ENCODE assay signal across 7 mouse cellular contexts in genomic region chr13:61998803-61999202, GRCm38 (mm10).
DNase-seq lines count a peak whose midpoint lies in the region; ATAC-seq and TF ChIP-seq lines count a peak whose summit lies in the region.
"Not testable (repeated sequence)": the region's sequence is repeated elsewhere in the genome, so short reads cannot be mapped to it uniquely, and the experiment has no call there.

No protein-coding gene starts in this region.

- H3K9me3 ChIP-seq in hindbrain, embryonic 11.5 days (ENCODE audit: control insufficient read depth, low read length); liver, embryonic 13.5 days (replicated peaks); stomach, embryonic 16.5 days (replicated peaks; ENCODE audit: control insufficient read depth, low read length): not testable (repeated sequence)

- H3K4me3 ChIP-seq in hindbrain, embryonic 11.5 days (ENCODE audit: low read depth, low read length); liver, embryonic 13.5 days (replicated peaks); myocyte: not testable (repeated sequence)
- peak overlapping the region; percentile 24 for H3K4me3 ChIP-seq in stomach, embryonic 16.5 days (replicated peaks; ENCODE audit: low read length)

- not testable (repeated sequence) for H3K36me3 ChIP-seq in hindbrain, embryonic 11.5 days (ENCODE audit: control insufficient read depth, insufficient read depth, low read length); liver, embryonic 13.5 days; myocyte (ENCODE audit: control insufficient read depth, insufficient read depth); stomach, embryonic 16.5 days (ENCODE audit: control insufficient read depth, insufficient read depth, low read length)

- H3K27ac ChIP-seq in hindbrain, embryonic 11.5 days (ENCODE audit: low read depth, low read length); liver, embryonic 13.5 days; stomach, embryonic 16.5 days (ENCODE audit: low read length): not testable (repeated sequence)

- H3K79me2 ChIP-seq in myocyte (ENCODE audit: control insufficient read depth, insufficient read depth) = not testable (repeated sequence)

- H3K27me3 ChIP-seq in hindbrain, embryonic 11.5 days (ENCODE audit: control insufficient read depth, insufficient read depth, low read length); liver, embryonic 13.5 days; myocyte (ENCODE audit: control insufficient read depth, insufficient read depth, insufficient read length); stomach, embryonic 16.5 days (ENCODE audit: control insufficient read depth, insufficient read depth, low read length): not testable (repeated sequence)

- not testable (repeated sequence) for H3K4me1 ChIP-seq in hindbrain, embryonic 11.5 days (replicated peaks; ENCODE audit: control insufficient read depth, insufficient read depth, low read length); liver, embryonic 13.5 days (replicated peaks); stomach, embryonic 16.5 days (ENCODE audit: control insufficient read depth, insufficient read depth, low read length)

- TF ChIP-seq POLR2A in myocyte (IDR thresholded peaks at IDR 0.05; ENCODE audit: insufficient read length, low read depth) = not testable (repeated sequence)

- ATAC-seq in granulocyte monocyte progenitor cell, adult 5-6 weeks (replicated peaks; ENCODE audit: poor library complexity, severe bottlenecking) = peak; percentile 53; the same call in 1 of the 2 replicates
- ATAC-seq in hindbrain, embryonic 11.5 days (ENCODE audit: low FRiP score); liver, embryonic 13.5 days (ENCODE audit: low read depth); stomach, embryonic 16.5 days (ENCODE audit: insufficient read depth, low FRiP score): not testable (repeated sequence)

- not testable (repeated sequence) for H3K9ac ChIP-seq in hindbrain, embryonic 11.5 days (ENCODE audit: low read depth, low read length); liver, embryonic 13.5 days; stomach, embryonic 16.5 days (ENCODE audit: low read length)

- WGBS in hindbrain, embryonic 11.5 days = 9% methylated on average over 6 of the region's 6 CpGs
- 2% methylated on average over 6 of the region's 6 CpGs for whole genome bisulfite sequencing in liver, embryonic 13.5 days (ENCODE audit: insufficient replicate concordance)
- 4% methylated on average over 6 of the region's 6 CpGs for WGBS in stomach, embryonic 16.5 days

- DNase-seq in adrenal gland, postnatal 14 days = peak; percentile 37
- peak; percentile 13 for DNase-seq in hindbrain, embryonic 11.5 days (ENCODE audit: low spot score)
- peak; percentile 15 for DNase-seq in kidney, postnatal 14 days
- DNase-seq in liver, embryonic 13.5 days = not testable (repeated sequence)

- not testable (repeated sequence) for H3ac ChIP-seq in myocyte (ENCODE audit: control insufficient read depth, insufficient read length)

- not testable (repeated sequence) for H3K4me2 ChIP-seq in hindbrain, embryonic 11.5 days (replicated peaks; ENCODE audit: low read depth, low read length)
- H3K4me2 ChIP-seq in liver, embryonic 13.5 days = peak overlapping the region; percentile 37
- peak overlapping the region; percentile 24 for H3K4me2 ChIP-seq in myocyte (ENCODE audit: low read depth)
- 0 out of 2 replicates have a peak overlapping the region, but pooled peaks have one; percentile 31 for H3K4me2 ChIP-seq in stomach, embryonic 16.5 days (ENCODE audit: low read depth, low read length)
